Mouse (Mus musculus) hindbrain, postnatal 0 days (tissue): Measurements from ENCODE around the gene Gm42372. TPM values are rescaled to one million over a fixed set of nuclear protein-coding genes. Genes with fewer than 3 reads are reported as not detected.

Source experiments
- ATAC-seq: fragments of 200-750 bp; cut with Nextera tagmentation; 2 replicates; pipeline ENCODE4 v1.8.0; 2017; ENCODE audit warnings: mild to moderate bottlenecking, moderate TSS enrichment, moderate library complexity
- DNase-seq: peaks from one replicate; pipeline ENCODE4 v3.0.0-alpha.2; 2015; ENCODE audit warnings: low spot score
- H3K27ac ChIP-seq: fragments of 300-500 bp; sonication (generic); 2 replicates; pipeline ENCODE4 v1.5.1; 2014; ENCODE audit warnings: mild to moderate bottlenecking
- H3K27me3 ChIP-seq: fragments of 300-500 bp; sonication (generic); 2 replicates; pipeline ENCODE4 v1.6.1; 2014; ENCODE audit warnings: low read length, mixed read lengths; ENCODE audit not compliant: insufficient read depth
- H3K36me3 ChIP-seq: fragments of 300-500 bp; sonication (generic); 2 replicates; pipeline ENCODE4 v1.6.1; 2014; ENCODE audit warnings: low read length, mixed read lengths; ENCODE audit not compliant: insufficient read depth
- H3K4me1 ChIP-seq: fragments of 300-500 bp; sonication (generic); 2 replicates; pipeline ENCODE4 v1.6.1; 2014; ENCODE audit warnings: antibody characterized with exemption, low read length, mixed read lengths; ENCODE audit not compliant: insufficient read depth
- H3K4me2 ChIP-seq: fragments of 300-500 bp; sonication (generic); 2 replicates; pipeline ENCODE4 v1.6.1; 2014; ENCODE audit warnings: low read depth, mild to moderate bottlenecking, low read length, moderate library complexity, mixed read lengths
- H3K4me3 ChIP-seq: fragments of 300-500 bp; sonication (generic); 2 replicates; pipeline ENCODE4 v1.5.1; 2014; ENCODE audit warnings: low read length
- H3K9ac ChIP-seq: fragments of 300-500 bp; sonication (generic); replicated peaks from 2 replicates; pipeline ENCODE4 v1.6.1; 2014; ENCODE audit warnings: mild to moderate bottlenecking, low read length, moderate library complexity, mixed read lengths
- H3K9me3 ChIP-seq: fragments of 300-500 bp; sonication (generic); 2 replicates; pipeline ENCODE4 v1.6.1; 2016; ENCODE audit warnings: low read length, mixed read lengths
- CTCF ChIP-seq: IDR thresholded peaks from 2 replicates; pipeline ENCODE4 v1.5.1; 2016; ENCODE audit warnings: antibody characterized with exemption, control low read depth, low read depth
- WGBS: fragments of 180-500 bp; shearing (Covaris S2); extraction: QIAGEN DNeasy Blood & Tissue Kit; methylation state at CpG from one replicate; pipeline ENCODE4 v1.1.7; 2014; 5-methylcytosine and 5-hydroxymethylcytosine counted together
- polyA plus RNA-seq: library from polyadenylated mRNA; unstranded; fragments of >200 nt; fragmentation: Nextera tagmentation; extraction: Ambion mirVana; gene quantifications from 2 replicates; pipeline ENCODE4 v1.2.1, GENCODE M21; 2015
- total RNA-seq: library from RNA; depleted of rRNA; stranded (reverse); fragments of >200 nt; gene quantifications from 2 replicates; pipeline ENCODE4 v1.2.3, GENCODE M21; 2014

The Gm42372 gene
- total and polyA plus RNA-seq, 2 experiments from 2014 or later: 8.2 to 36.9 TPM

- 12% methylated on average over 7 of the region's 7 CpGs for WGBS
- peak; percentile 81 for ATAC-seq
- Histone ChIP-seq H3K27me3 (no peaks in the 10 kb centered on the region), H3K9me3 (no peaks in the 10 kb centered on the region), H3K27ac (peak overlapping the region; percentile 45; the same call in 1 of the 2 replicates), H3K4me2 (no peak overlapping the region), H3K4me3 (no peak overlapping the region), H3K4me1 (no peaks in the 10 kb centered on the region), H3K36me3 (peaks cover 30% of the 10 kb centered on the region), H3K9ac (no peak overlapping the region; the same call in 1 of the 2 replicates)
- DNase-seq: peak; percentile 91
- TF ChIP-seq CTCF: peak; percentile 96
Measured at GRCm38 (mm10) chr7:17002375-17003195, 19.7 kb downstream of the Gm42372 start.

GRCm38 (mm10) chr7:17003230-17003960, 20.5 kb downstream of the Gm42372 start:
- no peak overlapping the region for H3K4me2 ChIP-seq
- 68% methylated on average over 7 of the region's 7 CpGs for WGBS
- TF ChIP-seq CTCF: no peak
- DNase-seq: no peak
- peak overlapping the region; percentile 3; the same call in 1 of the 2 replicates for H3K9ac ChIP-seq
- H3K36me3 ChIP-seq: peaks cover 37% of the 10 kb centered on the region
- no peaks in the 10 kb centered on the region for H3K9me3 ChIP-seq
- peak overlapping the region; percentile 45; the same call in 1 of the 2 replicates for H3K27ac ChIP-seq
- H3K27me3 ChIP-seq: no peaks in the 10 kb centered on the region
- H3K4me1 ChIP-seq: no peaks in the 10 kb centered on the region
- H3K4me3 ChIP-seq: no peak overlapping the region
- no peak for ATAC-seq

GRCm38 (mm10) chr7:17004716-17005115, 21.8 kb downstream of the Gm42372 start:
- no peaks in the 10 kb centered on the region for H3K9me3 ChIP-seq
- no peak overlapping the region for H3K4me2 ChIP-seq
- H3K27me3 ChIP-seq: no peaks in the 10 kb centered on the region
- H3K4me3 ChIP-seq: no peak overlapping the region
- 83% methylated on average over 7 of the region's 7 CpGs for WGBS
- DNase-seq (no peak), ATAC-seq (no peak)
- no peak overlapping the region for H3K9ac ChIP-seq
- TF ChIP-seq CTCF: no peak
- 0 out of 2 replicates have a peak overlapping the region, but pooled peaks have one; percentile 0 for H3K27ac ChIP-seq
- peaks cover 50% of the 10 kb centered on the region for H3K36me3 ChIP-seq
- H3K4me1 ChIP-seq: no peaks in the 10 kb centered on the region

- DNase-seq: peak; percentile 65
- no peak overlapping the region for H3K27ac ChIP-seq
- peak; percentile 53 for ATAC-seq
- H3K4me1 ChIP-seq: no peaks in the 10 kb centered on the region
- no peak overlapping the region for H3K9ac ChIP-seq
- 79% methylated on average over 4 of the region's 4 CpGs for WGBS
- no peaks in the 10 kb centered on the region for H3K27me3 ChIP-seq
- peak; percentile 95 for TF ChIP-seq CTCF
- H3K4me2 ChIP-seq: no peak overlapping the region
- H3K4me3 ChIP-seq: no peak overlapping the region
- peaks cover 62% of the 10 kb centered on the region for H3K36me3 ChIP-seq
- H3K9me3 ChIP-seq: no peaks in the 10 kb centered on the region
Measured at GRCm38 (mm10) chr7:17007300-17007699, 24.4 kb downstream of the Gm42372 start.

- Histone ChIP-seq H3K27me3 (no peaks in the 10 kb centered on the region), H3K4me2 (no peak overlapping the region), H3K9me3 (no peaks in the 10 kb centered on the region), H3K36me3 (peaks cover 71% of the 10 kb centered on the region), H3K4me1 (no peaks in the 10 kb centered on the region), H3K4me3 (no peak overlapping the region), H3K9ac (no peak overlapping the region), H3K27ac (peak overlapping the region; percentile 26; the same call in 1 of the 2 replicates)
- WGBS: 93% methylated on average over 16 of the region's 16 CpGs
- ATAC-seq (no peak), DNase-seq (no peak)
- TF ChIP-seq CTCF: no peak
Measured at GRCm38 (mm10) chr7:17009326-17010009, 26.6 kb downstream of the Gm42372 start.

- Histone ChIP-seq H3K4me2 (no peak overlapping the region), H3K9me3 (no peaks in the 10 kb centered on the region), H3K9ac (no peak overlapping the region), H3K36me3 (peaks cover 69% of the 10 kb centered on the region), H3K4me3 (no peak overlapping the region), H3K4me1 (no peaks in the 10 kb centered on the region), H3K27ac (peak overlapping the region; percentile 26; the same call in 1 of the 2 replicates), H3K27me3 (no peaks in the 10 kb centered on the region)
- TF ChIP-seq CTCF: no peak
- ATAC-seq: no peak
- DNase-seq: no peak
- WGBS: 79% methylated on average over 5 of the region's 5 CpGs
Measured at GRCm38 (mm10) chr7:17010010-17010347, 27.1 kb downstream of the Gm42372 start.
